Mouse (Mus musculus): ENCODE measurements around the gene Cnfn.

Gene Cnfn

DNA sequence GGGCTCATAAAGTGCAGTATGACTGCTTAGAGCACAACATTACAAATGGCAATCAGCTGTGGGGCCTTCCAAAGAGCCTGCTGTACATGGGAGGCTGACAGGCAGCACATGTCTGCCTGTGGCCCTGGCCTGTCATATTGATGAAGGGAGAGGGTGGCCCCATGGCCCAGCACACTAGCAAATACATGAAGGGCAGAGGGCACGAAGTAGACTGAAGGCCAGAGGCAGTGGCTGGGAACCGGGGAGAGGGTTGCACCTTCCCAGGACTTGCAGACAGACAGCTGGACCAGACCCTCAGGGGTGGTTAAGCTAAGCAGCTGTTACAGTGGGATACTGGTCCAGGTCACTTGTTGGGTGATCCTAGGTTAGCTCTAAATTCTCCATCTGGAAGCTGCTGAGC, 21.5 kb upstream of the Cnfn start:
- no peak for DNase-seq (ENCODE audit: extremely low read depth, low read depth, low spot score)

DNA sequence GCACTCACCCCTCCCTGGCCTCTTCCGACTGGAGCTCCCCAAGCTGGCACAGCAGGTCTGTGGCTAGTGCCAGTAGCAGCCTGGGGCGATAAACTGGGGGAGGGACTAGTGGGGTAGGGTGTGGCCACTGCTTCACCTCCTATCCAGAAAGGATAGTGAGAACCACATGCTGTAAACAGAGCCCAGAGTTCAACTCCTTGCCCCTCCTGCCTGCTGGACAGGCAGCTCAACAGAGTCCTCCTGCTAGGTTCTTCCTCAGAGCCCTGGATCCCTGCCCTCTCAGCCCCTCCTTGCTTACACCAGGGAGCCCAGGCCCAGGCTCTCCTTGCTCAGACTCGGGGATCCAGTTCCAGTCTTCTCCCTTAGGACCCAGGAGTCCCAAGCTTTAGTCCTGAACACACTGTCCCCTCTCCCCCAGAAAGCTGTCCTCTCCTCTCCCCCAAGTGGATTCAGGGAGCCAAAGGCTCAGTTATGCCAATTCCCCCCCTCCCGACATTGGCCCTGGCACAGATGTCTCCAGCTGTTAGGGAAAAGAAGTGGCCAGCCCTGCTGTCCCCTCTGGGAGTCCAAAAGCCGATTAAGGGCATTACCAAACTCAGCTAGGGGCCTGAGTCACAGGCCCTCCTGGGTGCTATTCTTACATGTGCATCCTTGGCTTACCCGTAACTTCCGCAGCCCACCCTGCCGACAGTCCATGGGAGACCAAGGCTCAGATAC, 20.7 kb upstream of the Cnfn start:
- peak; percentile 45 for DNase-seq (ENCODE audit: extremely low read depth, low read depth, low spot score)

DNA sequence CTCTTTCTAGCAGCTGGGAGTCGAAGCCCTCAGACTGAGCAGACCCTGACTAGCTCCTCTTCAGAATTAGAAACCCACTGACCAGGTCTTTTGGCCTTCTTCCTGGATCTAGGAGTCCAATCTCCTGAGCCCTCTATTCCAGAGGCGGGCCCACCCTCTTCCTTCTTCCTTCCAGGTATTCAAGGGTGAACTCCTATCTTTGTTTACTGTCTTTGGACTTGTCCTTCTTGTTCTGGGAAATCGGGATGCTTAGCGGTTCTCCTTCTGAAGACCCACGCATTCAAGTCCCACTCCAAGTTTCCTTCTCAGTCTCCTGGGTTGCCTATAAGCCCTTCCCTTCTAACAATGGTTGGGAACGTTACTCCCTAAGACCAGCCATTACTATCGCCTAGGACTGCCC, 19.4 kb upstream of the Cnfn start:
- DNase-seq (ENCODE audit: extremely low read depth, low read depth, low spot score): no peak

DNA sequence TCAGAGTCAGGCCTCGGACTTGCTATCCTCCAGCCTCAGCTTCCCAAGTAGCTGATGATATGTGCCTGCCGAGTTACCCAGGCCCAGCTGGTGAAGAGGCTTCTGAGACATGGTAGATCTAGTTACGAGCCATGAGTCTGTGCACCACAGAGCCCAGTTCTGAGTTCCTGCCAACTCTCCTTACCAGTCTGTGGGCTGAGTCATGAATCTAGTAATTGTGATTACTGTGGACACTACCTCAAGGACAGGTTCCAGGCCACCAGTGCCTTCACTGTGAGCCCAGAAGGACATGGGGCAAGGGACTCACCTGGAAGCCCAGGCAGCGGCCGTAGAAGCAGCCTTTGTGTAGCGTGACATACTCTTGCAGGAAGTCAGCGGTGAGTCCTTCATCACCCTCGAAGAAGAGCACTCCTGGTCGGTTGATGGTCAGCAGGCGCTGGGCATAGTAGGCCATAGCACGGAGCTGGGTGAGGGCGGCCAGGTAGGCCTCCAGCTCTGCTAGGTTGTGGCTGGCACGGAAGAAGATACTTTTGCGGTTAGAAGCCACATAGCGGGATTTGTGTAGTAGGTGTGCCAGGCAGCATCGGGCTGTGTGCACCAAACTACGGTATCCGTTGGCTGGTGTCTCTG, 18.4 kb upstream of the Cnfn start:
- DNase-seq (ENCODE audit: extremely low read depth, low read depth, low spot score): no peak

DNA sequence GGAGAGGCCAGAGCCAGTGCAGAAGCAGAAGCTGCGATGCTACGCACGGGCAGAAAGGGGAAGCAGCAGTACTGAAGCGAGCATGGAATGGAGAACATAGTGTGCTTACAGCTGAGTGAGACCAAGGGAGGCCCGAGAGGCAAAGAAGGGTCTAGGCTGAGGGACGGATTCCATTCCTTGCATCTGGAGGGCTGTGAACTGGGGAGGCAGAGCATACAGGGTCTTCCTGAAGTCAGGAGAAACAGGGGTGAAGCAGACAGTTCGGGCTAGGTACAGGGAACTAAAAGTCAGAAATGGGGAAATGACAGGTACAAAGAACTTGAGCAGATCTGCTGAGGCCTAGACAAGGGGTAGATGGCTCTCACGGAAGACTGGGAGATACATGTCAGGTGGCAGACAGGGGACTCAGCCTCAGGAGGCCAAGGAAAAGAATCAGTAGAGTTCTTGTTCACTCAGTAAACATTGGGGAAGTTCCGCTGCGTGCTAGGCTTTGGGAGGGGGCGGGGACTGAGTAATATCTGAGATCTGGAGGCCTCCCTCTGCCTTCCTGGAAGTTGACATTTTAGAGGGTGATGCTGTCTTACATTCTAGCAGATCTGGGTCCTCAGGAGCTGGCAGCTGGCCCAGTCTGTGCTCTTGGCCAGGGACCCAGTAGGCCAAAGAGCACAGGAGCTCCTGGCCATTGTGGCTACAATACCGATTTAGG, 16.5 kb upstream of the Cnfn start:
- no peak for DNase-seq (ENCODE audit: extremely low read depth, low read depth, low spot score)

DNA sequence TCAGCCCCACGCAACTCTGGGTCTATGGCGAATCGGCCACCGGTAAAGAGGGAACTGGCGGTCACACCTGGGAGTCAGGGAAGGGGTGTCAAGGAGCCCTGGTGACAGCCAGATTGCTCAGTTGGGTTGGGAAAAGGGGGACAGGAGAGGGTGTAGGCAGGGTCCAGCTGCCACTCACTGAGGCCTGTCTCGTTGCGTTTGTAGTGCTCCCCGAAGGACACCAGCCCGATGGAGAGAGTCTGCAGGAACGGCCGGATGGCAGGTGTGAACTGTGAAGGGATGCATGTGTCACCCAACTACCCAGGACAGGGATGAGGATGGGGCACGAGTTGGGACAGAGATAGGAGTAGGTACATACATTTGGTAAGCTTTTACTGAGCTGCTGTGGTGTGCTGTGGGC, 15.7 kb upstream of the Cnfn start:
- no peak for DNase-seq (ENCODE audit: extremely low read depth, low read depth, low spot score)

DNA sequence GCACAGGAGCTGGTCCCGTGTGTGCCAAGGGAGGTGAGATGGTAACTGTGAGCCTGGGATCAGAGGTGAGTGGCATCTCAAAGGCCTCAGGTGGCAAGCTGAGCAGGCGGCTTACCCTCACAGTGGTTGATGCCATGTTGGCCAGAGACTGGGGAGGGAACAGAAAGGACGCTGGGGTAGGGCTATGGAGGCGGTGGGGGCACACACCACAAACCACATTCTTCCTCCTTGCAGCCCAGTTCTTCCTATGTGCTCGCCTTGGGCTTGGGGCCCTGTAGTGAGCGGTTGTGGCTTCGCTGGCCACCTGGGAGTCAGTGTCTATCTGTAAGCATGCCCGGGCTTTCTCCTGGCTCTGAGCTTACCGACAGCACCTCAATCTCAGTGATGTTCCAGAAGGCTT, 15.3 kb upstream of the Cnfn start:
- no peak for DNase-seq (ENCODE audit: extremely low read depth, low read depth, low spot score)

DNA sequence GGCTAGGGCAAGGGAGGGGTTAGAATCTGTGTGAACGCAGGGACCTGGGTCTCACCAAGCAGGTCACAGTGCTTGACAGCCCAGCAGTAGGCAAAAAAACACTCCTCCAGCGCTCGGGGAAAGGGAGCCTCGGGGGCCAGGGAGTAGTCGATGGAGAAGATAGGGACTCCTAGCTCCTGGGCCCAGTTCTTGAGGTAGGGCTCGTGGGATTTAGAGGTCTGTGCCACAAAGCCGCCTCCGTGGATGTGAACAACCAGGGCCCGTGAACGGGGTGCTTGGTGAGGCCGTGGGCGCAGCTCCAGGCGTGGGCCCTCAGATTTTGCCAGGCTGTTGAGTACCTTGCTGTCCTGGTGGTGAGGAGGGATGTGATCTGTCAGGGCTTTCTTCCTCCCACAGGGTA, 14.8 kb upstream of the Cnfn start:
- no peak for DNase-seq (ENCODE audit: extremely low read depth, low read depth, low spot score)

DNA sequence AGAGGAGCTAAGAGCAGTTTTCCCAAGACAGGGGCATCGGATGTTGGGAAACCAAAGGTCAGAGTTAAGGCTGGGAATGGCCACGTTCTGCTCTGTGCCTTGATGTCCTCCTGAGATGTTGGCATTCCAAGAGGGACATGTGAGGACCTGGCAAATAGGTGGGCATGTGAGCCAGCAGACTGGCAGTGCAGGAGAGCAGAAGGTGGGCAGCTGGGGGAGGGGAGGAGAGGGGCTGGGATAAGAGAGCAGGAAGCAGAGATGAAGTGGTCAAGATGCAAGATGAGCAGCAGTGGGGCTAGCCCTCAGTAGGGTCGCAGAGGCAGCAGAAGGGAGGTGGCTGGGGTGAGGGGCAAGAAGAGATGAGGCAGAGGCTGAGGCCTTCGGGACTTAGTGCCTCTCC, 14.4 kb upstream of the Cnfn start:
- DNase-seq (ENCODE audit: extremely low read depth, low read depth, low spot score): no peak

DNA sequence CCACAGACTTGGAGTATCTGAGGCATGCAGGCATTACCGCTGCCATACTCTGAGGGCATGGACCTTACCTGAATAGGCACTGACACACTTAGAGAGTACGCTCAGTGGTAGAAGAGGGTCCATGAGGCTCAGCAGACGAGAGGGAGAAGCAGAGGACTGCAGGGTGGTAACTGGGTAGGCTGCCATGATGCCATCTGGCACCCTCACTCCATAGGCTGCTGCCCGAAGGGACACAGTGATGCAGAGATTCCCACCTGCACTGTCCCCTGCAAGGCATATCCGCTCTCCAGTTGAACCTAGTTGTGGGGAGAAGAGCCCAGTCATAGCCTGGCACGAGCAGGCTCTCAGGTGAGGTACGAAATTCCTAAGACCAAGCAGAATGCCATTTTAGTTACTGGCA, 13.9 kb upstream of the Cnfn start:
- no peak for DNase-seq (ENCODE audit: extremely low read depth, low read depth, low spot score)

DNA sequence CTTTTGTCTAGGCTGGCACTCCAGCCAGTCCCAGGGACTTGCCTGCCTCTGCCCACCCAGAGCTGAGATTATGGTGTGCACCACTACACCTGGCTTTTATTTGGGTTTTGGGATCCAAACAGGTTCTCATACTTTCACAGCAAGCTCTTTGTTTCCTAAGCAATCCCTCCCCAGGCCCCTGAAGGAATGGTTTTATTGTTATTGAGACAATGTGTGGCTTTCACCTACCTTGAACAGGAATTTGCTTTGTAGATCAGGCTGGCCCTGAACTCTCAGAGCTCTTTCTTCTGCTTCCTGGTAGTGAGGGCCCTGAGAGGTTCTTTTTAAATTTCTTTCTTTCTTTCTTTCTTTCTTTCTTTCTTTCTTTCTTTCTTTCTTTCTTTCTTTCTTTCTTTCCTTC, 13.0 kb upstream of the Cnfn start:
- DNase-seq (ENCODE audit: extremely low read depth, low read depth, low spot score): no peak

DNA sequence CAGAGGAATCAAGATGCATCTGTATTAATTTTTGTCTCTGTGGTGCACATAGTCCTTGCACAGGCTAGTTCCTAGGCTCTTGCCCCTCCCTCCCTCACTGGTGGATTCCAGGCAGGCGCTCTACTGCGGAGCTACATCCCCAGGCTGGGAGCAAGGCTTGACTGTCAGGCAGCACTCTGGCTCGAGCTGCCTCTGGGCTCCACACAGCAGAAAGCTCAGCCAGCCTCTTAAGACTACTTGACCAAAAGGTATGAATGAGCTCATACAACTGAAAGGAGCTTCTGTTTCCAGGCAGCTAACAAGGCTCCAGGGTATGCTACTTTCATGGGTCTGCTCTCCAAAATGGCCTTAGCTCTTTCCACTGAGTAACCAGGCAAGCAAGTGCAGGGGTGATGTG, 11.8 kb upstream of the Cnfn start:
- no peak for DNase-seq (ENCODE audit: extremely low read depth, low read depth, low spot score)

DNA sequence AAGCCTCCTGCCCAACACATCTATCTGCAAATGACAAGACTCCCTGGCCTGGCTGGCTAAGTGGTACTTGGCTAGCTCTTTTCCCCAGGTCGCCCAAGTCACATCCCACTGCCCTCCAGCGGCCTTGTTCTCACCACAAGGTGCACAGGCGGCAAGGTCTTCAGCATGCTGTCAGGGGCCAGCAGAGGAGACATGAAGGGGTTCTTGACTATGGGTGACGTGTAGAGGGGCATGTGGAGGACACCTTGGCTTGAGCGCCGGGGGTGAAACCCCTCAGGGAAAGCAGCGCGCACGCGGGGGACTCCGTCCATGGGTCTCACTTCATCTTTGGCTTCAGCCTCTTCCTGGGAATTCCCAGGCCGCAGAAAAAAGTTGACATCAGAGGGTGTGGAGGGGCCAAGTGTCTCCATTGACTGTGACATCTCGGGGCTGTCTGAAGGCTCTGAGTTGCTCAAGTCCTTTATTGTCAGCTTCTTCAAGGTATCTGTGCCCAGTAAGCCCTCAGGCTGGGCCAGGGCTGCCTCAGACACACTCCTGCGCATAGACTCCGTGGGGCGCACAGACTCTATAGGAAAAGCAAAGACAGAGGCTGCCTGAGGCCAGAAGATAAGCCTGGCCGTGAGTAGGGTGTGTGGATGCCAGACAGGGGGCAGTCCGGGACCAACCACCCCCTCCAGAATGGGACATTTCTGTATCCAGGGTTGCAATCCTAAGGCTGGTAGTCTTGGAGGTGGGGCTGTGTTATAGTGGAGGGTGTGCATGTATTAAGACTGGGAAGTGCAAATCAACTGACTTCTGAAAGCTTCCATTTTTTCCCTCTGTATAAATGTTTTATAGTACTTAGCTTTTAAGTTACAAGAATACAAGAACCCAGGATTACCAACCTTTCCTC, 11.1 kb upstream of the Cnfn start:
- no peak for DNase-seq (ENCODE audit: extremely low read depth, low read depth, low spot score)

DNA sequence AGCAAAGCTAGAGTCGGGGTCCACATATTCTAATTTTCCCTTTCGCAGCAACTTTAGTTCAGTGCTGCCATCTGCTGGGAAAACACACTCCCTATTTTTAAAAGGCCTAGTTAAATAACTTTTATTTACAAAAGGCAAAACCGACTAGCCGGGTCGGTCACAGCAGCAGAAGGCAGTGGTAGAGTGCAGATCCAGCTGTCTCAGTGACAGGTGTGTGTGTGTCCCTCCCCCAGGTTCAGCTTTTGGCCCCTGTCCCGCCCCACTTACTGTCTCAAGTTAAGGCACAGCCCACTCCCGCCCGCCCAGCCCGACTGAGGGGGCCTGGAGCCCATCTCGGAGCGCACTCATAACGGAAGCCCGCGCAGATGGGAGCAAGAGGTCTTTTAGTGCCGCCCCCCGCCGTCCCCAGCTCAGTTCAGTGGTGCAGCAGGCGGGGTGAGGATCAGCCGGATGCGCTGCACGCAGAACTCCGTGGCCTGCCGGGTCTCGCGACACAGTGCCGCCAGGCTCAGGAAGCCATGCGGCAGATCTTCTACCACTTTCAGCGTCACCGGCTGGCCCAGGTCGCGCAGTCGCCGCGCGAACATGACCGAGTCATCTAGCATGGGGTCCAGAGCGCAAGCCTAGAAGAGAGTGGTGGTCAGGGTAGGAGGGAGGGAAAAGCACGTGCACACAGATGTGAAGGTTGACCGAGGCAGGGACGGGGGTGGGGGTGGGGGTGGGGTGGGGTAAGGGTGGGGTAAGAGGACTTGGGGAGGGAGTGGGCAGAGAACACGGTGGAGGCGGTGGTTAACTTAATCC, 10.2 kb upstream of the Cnfn start:
- no peak for DNase-seq (ENCODE audit: extremely low read depth, low read depth, low spot score)

DNA sequence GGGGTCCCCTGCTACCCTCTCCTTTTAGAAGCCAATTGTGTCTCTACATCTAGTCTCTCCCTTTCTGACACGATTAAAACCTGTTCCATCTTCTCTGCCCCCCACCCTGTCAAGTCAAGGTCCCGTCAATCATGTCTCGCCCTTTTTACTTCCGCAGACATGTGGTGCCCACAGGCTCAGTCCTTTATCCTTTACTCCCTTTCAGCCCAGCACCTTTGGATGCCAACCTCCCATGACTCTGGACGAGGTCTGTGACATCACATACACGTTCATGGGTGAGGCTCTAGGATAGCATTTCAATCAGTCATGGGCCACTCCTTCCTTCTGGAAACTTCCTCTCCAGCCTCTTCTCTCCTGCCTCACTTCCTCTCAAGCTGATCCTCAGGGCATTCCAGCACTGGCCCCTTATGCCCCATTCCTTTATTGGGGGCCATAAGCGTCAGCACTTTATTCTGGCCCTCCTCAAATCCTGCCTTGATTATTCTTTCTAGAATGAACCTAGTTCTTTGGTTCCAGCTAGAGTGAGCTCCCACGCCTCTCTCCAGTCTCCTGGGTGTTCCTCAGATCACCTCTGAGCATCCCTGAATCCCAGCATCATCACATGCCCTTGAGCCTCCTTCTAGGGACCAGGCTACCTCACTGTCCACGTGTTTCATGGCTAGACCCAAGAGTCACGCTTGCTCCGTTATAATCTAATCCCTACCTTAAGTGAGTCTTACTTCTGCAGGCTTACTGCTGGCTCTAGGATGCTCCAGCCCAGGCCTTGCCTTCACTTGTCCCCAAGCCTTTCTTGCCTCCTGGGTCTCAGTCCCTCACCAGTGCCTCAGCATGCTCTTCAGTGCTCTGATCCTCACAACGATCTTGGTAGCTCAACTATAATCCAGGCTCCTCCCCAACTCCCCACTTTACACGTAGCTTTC, 8.9 kb upstream of the Cnfn start:
- no peak for DNase-seq (ENCODE audit: extremely low read depth, low read depth, low spot score)

DNA sequence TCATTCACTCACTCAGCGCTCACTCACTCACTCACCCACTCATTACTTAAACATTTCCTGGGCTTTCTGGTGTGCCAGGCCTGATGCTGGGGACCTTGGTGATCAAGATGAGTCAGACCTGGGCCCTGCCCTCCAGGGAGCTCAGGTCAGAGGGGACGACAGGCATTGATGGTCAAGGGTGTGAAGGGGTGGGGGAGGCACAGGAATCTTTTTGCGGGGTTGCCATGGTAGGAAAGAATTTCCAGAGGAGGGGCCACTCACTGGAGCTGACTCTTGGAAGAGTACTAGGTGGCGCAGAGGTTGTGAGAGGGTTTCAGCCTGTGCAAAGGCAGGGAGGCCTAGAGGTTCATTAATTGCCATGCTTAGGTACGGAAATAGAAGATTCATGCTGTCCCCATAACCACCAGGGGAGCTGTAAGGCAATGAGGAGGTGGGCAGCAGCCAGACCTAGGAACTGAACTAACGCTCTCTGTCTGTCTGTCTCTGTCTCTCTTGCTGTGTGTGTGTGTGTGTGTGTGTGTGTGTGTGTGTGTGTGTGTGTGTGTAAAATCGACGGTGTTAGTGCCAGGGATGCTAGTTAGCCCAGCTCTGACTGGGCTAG, 7.7 kb upstream of the Cnfn start:
- DNase-seq (ENCODE audit: extremely low read depth, low read depth, low spot score): no peak

DNA sequence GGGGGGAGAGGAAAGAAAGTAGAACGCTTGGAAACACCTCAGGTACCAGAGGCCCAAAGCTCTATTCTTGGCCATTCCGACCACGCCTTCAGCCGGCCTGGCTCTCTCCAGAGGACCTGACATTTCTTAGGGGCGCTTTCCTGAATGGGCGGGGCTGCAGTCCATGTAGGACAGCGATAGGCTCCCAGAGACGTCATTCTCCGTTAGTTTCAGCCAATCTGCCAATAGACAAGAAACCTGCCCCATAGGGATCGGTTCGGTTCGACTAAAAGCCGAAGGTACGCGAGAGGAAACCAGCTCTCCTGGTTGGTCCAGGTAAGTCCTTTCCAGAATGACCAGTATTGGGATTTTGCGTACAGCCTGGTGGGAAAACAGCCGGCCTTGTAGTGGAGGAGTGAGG, 7.0 kb upstream of the Cnfn start:
- peak; percentile 42 for DNase-seq (ENCODE audit: extremely low read depth, low read depth, low spot score)

DNA sequence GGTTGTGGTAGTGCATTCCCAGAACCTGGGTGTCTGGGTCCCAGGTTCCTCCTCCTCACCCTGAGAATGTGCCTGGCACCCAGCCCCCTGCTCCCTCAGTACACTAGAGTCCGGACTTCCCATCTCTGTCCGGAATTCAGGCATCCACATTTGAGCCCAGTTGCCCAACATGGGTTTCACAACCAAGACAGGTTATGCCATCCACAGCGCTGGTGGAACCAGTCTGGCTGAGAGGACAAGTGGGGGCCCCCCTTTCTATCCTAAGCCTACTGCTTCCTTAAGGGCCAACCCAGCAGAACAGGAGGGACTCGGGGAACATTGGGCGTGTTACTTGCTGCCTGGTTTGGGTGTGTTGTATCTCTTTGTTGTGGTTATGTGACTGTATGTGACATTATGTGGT, 2.9 kb upstream of the Cnfn start:
- peak; percentile 47 for DNase-seq (ENCODE audit: extremely low read depth, low read depth, low spot score)

DNA sequence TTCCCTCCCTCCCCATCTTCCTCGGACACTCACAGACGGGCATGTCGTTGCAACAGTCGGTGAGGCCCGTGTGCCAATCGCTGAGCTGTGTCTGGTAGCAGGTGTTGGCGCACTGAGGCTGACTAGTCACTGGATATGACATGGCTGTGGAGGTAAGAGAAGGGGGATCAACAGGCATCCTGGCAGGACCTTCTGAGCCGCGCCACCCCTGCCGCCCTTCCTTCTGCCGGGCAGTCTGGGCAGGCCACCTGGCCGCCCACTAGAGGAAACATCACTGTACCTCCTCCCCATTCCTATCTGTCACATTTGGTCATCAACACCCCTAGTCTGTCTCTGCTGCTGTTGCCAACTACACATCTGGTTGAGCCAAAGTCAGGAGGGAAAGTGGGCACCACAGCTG, 1.2 kb downstream of the Cnfn start:
- DNase-seq (ENCODE audit: extremely low read depth, low read depth, low spot score): no peak

Measured in fat pad, adult 2 months (tissue).